Mouse (Mus musculus): ENCODE results near the gene Magt1. TPM values are rescaled to one million over a fixed set of nuclear protein-coding genes. Genes with fewer than 3 reads are reported as not detected.
A peak's percentile ranks its signal among the peaks of the same experiment; 100 is the strongest.
"Not testable (repeated sequence)": the region's sequence is repeated elsewhere in the genome, so short reads cannot be mapped to it uniquely, and the experiment has no call there.

Magt1 gene
- polyA plus RNA-seq, 1 experiment from 2014 or later: 64.9 TPM

GRCm38 (mm10) chrX:106017516-106017915 is 5.8 kb upstream of the Magt1 start:
- 90% methylated on average over 4 of the region's 4 CpGs for WGBS

GRCm38 (mm10) chrX:106017102-106017501 is 5.4 kb upstream of the Magt1 start:
- WGBS: 87% methylated on average over 3 of the region's 3 CpGs
- no peak overlapping the region for H3K27ac ChIP-seq
- no peaks in the 10 kb centered on the region for H3K4me1 ChIP-seq
- no peaks in the 10 kb centered on the region for H3K27me3 ChIP-seq
- H3K9ac ChIP-seq: no peak overlapping the region
- H3K36me3 ChIP-seq: peaks cover 11% of the 10 kb centered on the region; the same call in 1 of the 2 replicates
- H3K9me3 ChIP-seq: no peaks in the 10 kb centered on the region
- no peak for ATAC-seq (ENCODE audit: insufficient number of reproducible peaks, insufficient read depth, low FRiP score, low TSS enrichment)
- H3K4me3 ChIP-seq: no peak overlapping the region
- peak overlapping the region; percentile 13; the same call in 1 of the 2 replicates for H3K4me2 ChIP-seq (replicated peaks)

More at GRCm38 (mm10) chrX:106017516-106017915, 5.8 kb upstream of the Magt1 start:
- no peaks in the 10 kb centered on the region for H3K9me3 ChIP-seq
- no peak overlapping the region for H3K27ac ChIP-seq
- H3K27me3 ChIP-seq: no peaks in the 10 kb centered on the region
- no peak overlapping the region for H3K4me2 ChIP-seq (replicated peaks)
- no peak overlapping the region for H3K9ac ChIP-seq
- H3K4me3 ChIP-seq: no peak overlapping the region
- peaks cover 11% of the 10 kb centered on the region; the same call in 1 of the 2 replicates for H3K36me3 ChIP-seq
- no peaks in the 10 kb centered on the region for H3K4me1 ChIP-seq
- no peak for ATAC-seq (ENCODE audit: insufficient number of reproducible peaks, insufficient read depth, low FRiP score, low TSS enrichment)

- Histone ChIP-seq H3K27me3 (no peaks in the 10 kb centered on the region), H3K36me3 (peaks cover 5% of the 10 kb centered on the region; the same call in 1 of the 2 replicates), H3K27ac (peak within 1 kb of the TSS; percentile 84), H3K4me3 (peak within 1 kb of the TSS; percentile 59), H3K9me3 (no peaks in the 10 kb centered on the region), H3K4me1 (no peaks in the 10 kb centered on the region), H3K4me2 (replicated peaks) (peak within 1 kb of the TSS; percentile 37), H3K9ac (peak within 1 kb of the TSS; percentile 53)
- ATAC-seq (ENCODE audit: insufficient number of reproducible peaks, insufficient read depth, low FRiP score, low TSS enrichment): no peak
- WGBS: 13% methylated on average over 26 of the region's 26 CpGs
Observed at GRCm38 (mm10) chrX:106015571-106016322, 4.0 kb upstream of the Magt1 start, which contains the start of gene Cox7b. Gene Cox7b (plus strand): TSS chrX:106015700.

- H3K9ac ChIP-seq; H3K4me1 ChIP-seq; H3K36me3 ChIP-seq; H3K27ac ChIP-seq; H3K4me3 ChIP-seq; H3K27me3 ChIP-seq; ATAC-seq (ENCODE audit: insufficient number of reproducible peaks, insufficient read depth, low FRiP score, low TSS enrichment); H3K4me2 ChIP-seq (replicated peaks); H3K9me3 ChIP-seq: not testable (repeated sequence)
- 66% methylated on average over 2 of the region's 2 CpGs for WGBS
Observed at GRCm38 (mm10) chrX:106014741-106015377, 3.2 kb upstream of the Magt1 start.

- Histone ChIP-seq H3K9ac (no peak overlapping the region), H3K4me3 (no peak overlapping the region), H3K4me1 (no peaks in the 10 kb centered on the region), H3K27me3 (no peaks in the 10 kb centered on the region), H3K27ac (no peak overlapping the region), H3K36me3 (no peaks in the 10 kb centered on the region), H3K9me3 (no peaks in the 10 kb centered on the region), H3K4me2 (replicated peaks) (no peak overlapping the region)
- 28% methylated on average over 2 of the region's 2 CpGs for WGBS
- no peak for ATAC-seq (ENCODE audit: insufficient number of reproducible peaks, insufficient read depth, low FRiP score, low TSS enrichment)
Observed at GRCm38 (mm10) chrX:106013217-106013616, 1.5 kb upstream of the Magt1 start.

- H3K27me3 ChIP-seq: no peaks in the 10 kb centered on the region
- no peak for ATAC-seq (ENCODE audit: insufficient number of reproducible peaks, insufficient read depth, low FRiP score, low TSS enrichment)
- no peak overlapping the region for H3K9ac ChIP-seq
- H3K4me3 ChIP-seq: 0 out of 2 replicates have a peak overlapping the region, but pooled peaks have one; percentile 7
- H3K36me3 ChIP-seq: no peaks in the 10 kb centered on the region
- H3K27ac ChIP-seq: peak overlapping the region; percentile 54; the same call in 1 of the 2 replicates
- WGBS: 67% methylated on average over 3 of the region's 3 CpGs
- no peaks in the 10 kb centered on the region for H3K9me3 ChIP-seq
- no peaks in the 10 kb centered on the region for H3K4me1 ChIP-seq
- H3K4me2 ChIP-seq (replicated peaks): peak overlapping the region; percentile 38
Observed at GRCm38 (mm10) chrX:106012559-106012958, 853 bp upstream of the Magt1 start.

GRCm38 (mm10) chrX:106010762-106011161 is 944 bp downstream of the Magt1 start:
- Histone ChIP-seq H3K27ac (no peak overlapping the region), H3K4me2 (replicated peaks) (peak overlapping the region; percentile 42), H3K4me3 (peak overlapping the region; percentile 52), H3K27me3 (no peaks in the 10 kb centered on the region), H3K9ac (0 out of 2 replicates have a peak overlapping the region, but pooled peaks have one; percentile 50), H3K4me1 (no peaks in the 10 kb centered on the region), H3K36me3 (no peaks in the 10 kb centered on the region), H3K9me3 (no peaks in the 10 kb centered on the region)
- ATAC-seq (ENCODE audit: insufficient number of reproducible peaks, insufficient read depth, low FRiP score, low TSS enrichment): no peak
- 15% methylated on average over 3 of the region's 3 CpGs for WGBS

GRCm38 (mm10) chrX:106001605-106002004 is 10.1 kb downstream of the Magt1 start:
- Histone ChIP-seq H3K4me1 (no peaks in the 10 kb centered on the region), H3K9ac (no peak overlapping the region), H3K9me3 (no peaks in the 10 kb centered on the region), H3K27me3 (no peaks in the 10 kb centered on the region), H3K36me3 (no peaks in the 10 kb centered on the region), H3K4me3 (no peak overlapping the region), H3K4me2 (replicated peaks) (no peak overlapping the region), H3K27ac (no peak overlapping the region)
- ATAC-seq (ENCODE audit: insufficient number of reproducible peaks, insufficient read depth, low FRiP score, low TSS enrichment): no peak
- WGBS: 77% methylated on average over 1 of the region's 1 CpGs

GRCm38 (mm10) chrX:105957091-105957490 is 54.6 kb downstream of the Magt1 start:
- WGBS: 78% methylated on average over 14 of the region's 14 CpGs
- H3K27ac ChIP-seq; H3K9me3 ChIP-seq; H3K9ac ChIP-seq; H3K4me3 ChIP-seq; H3K4me2 ChIP-seq (replicated peaks); ATAC-seq (ENCODE audit: insufficient number of reproducible peaks, insufficient read depth, low FRiP score, low TSS enrichment); H3K36me3 ChIP-seq; H3K4me1 ChIP-seq; H3K27me3 ChIP-seq: not testable (repeated sequence)

- no peak overlapping the region for H3K27ac ChIP-seq
Observed at GRCm38 (mm10) chrX:105953999-105954398, 57.7 kb downstream of the Magt1 start.

GRCm38 (mm10) chrX:105946357-105946756 is 65.3 kb downstream of the Magt1 start:
- Histone ChIP-seq H3K4me3 (no peak overlapping the region), H3K4me2 (replicated peaks) (no peak overlapping the region), H3K9me3 (no peaks in the 10 kb centered on the region), H3K9ac (no peak overlapping the region), H3K4me1 (no peaks in the 10 kb centered on the region), H3K27ac (no peak overlapping the region), H3K27me3 (no peaks in the 10 kb centered on the region), H3K36me3 (no peaks in the 10 kb centered on the region)
- ATAC-seq (ENCODE audit: insufficient number of reproducible peaks, insufficient read depth, low FRiP score, low TSS enrichment): no peak
- 59% methylated on average over 1 of the region's 1 CpGs for WGBS

More at GRCm38 (mm10) chrX:105953999-105954398, 57.7 kb downstream of the Magt1 start:
- no peaks in the 10 kb centered on the region for H3K36me3 ChIP-seq
- ATAC-seq (ENCODE audit: insufficient number of reproducible peaks, insufficient read depth, low FRiP score, low TSS enrichment): no peak
- no peaks in the 10 kb centered on the region for H3K4me1 ChIP-seq
- no peaks in the 10 kb centered on the region for H3K27me3 ChIP-seq
- WGBS: 83% methylated on average over 2 of the region's 2 CpGs
- H3K4me3 ChIP-seq: no peak overlapping the region
- no peaks in the 10 kb centered on the region for H3K9me3 ChIP-seq
- no peak overlapping the region for H3K4me2 ChIP-seq (replicated peaks)
- no peak overlapping the region for H3K9ac ChIP-seq

GRCm38 (mm10) chrX:105939245-105939644 is 72.5 kb downstream of the Magt1 start:
- H3K4me2 ChIP-seq (replicated peaks): no peak overlapping the region
- H3K27me3 ChIP-seq: no peaks in the 10 kb centered on the region
- no peaks in the 10 kb centered on the region for H3K36me3 ChIP-seq
- no peak overlapping the region for H3K9ac ChIP-seq
- H3K9me3 ChIP-seq: no peaks in the 10 kb centered on the region
- ATAC-seq (ENCODE audit: insufficient number of reproducible peaks, insufficient read depth, low FRiP score, low TSS enrichment): no peak
- 76% methylated on average over 7 of the region's 7 CpGs for WGBS
- H3K4me1 ChIP-seq: no peaks in the 10 kb centered on the region
- H3K27ac ChIP-seq: no peak overlapping the region
- no peak overlapping the region for H3K4me3 ChIP-seq

Measured in embryonic facial prominence, embryonic 12.5 days (tissue).